Mouse (Mus musculus) brown adipose tissue, adult 24 weeks (tissue): ENCODE measurements around the gene Spg11. TPM values are rescaled to one million over a fixed set of nuclear protein-coding genes. Genes with fewer than 3 reads are reported as not detected.

Experiments used
- H3K27ac ChIP-seq: fragments of 200-500 bp; replicated peaks from 2 replicates; pipeline ENCODE4 v1.5.1; 2012; ENCODE audit warnings: low read depth, mild to moderate bottlenecking, low read length
- H3K4me1 ChIP-seq: fragments of 200-500 bp; 2 replicates; pipeline ENCODE4 v1.6.1; 2012; ENCODE audit warnings: low read length, mixed read lengths; ENCODE audit not compliant: control insufficient read depth, insufficient read depth, insufficient read length
- H3K4me3 ChIP-seq: fragments of 200-500 bp; 2 replicates; pipeline ENCODE4 v1.5.1; 2012; ENCODE audit warnings: low read depth, mild to moderate bottlenecking, low read length, moderate library complexity; ENCODE audit not compliant: insufficient read depth
- polyA plus RNA-seq: library from polyadenylated mRNA; stranded (reverse); fragments of >200 nt; gene quantifications from 2 replicates; pipeline ENCODE4 v1.2.4, GENCODE M21; 2012; ENCODE audit not compliant: missing spikeins, insufficient read depth, insufficient read length

The Spg11 gene
- polyA plus RNA-seq, 1 experiment, result 7.8 TPM

DNA sequence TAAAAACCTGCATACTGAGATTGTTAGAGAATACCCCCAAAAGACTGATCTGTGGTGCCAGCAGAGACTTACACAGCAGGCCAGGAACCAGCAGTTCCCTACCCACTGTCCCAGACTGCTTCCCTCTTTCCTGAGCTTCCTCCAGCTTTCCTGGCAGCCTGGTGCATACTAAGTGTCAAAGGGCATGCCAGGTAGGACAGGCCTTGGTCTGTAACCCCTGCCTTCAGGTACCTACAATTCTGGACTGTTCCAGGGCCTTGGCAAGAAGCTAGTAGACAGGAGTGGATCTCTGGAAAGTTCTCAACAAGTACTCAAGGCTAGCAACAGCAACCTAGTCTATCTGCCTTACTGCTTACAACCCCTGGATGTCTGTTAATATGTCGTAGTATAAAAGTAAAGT is 33.0 kb upstream of the Spg11 start:
- Histone ChIP-seq H3K4me1 (peaks cover 9% of the 10 kb centered on the region), H3K4me3 (peak overlapping the region; percentile 86), H3K27ac (no peak overlapping the region)

DNA sequence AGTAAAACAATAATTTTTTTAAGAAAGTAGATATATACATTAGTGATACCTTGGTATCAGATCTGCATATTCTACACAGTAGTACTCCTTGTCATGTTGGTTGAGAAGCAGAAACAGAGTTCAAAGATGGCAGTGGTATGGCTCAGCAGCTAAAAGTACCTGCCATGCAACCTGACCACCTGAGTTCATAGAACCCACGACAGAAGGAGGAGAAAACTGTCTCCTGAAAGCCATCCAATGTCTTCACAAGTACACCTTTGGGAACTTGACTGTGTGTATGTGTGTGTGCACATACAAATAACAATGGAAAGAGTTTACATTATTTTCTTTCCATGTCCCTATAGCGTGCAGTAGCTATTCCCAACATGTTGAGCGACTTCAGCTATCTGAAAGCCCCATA is 31.5 kb upstream of the Spg11 start:
- peak overlapping the region; percentile 86 for H3K4me3 ChIP-seq

GRCm38 (mm10) chr2:122149316-122149715 is 31.1 kb upstream of the Spg11 start:
- Histone ChIP-seq H3K27ac (0 out of 2 replicates have a peak overlapping the region, but pooled peaks have one; percentile 96), H3K4me3 (peak overlapping the region; percentile 86)

More for the DNA sequence above, 31.5 kb upstream of the Spg11 start:
- peaks cover 9% of the 10 kb centered on the region for H3K4me1 ChIP-seq
- H3K27ac ChIP-seq, result no peak overlapping the region

GRCm38 (mm10) chr2:122148242-122148917 is 30.2 kb upstream of the Spg11 start:
- Histone ChIP-seq H3K4me1 (peaks cover 9% of the 10 kb centered on the region), H3K4me3 (peak overlapping the region; percentile 86), H3K27ac (peak overlapping the region; percentile 96)

More at GRCm38 (mm10) chr2:122149316-122149715, 31.1 kb upstream of the Spg11 start:
- peaks cover 9% of the 10 kb centered on the region for H3K4me1 ChIP-seq

DNA sequence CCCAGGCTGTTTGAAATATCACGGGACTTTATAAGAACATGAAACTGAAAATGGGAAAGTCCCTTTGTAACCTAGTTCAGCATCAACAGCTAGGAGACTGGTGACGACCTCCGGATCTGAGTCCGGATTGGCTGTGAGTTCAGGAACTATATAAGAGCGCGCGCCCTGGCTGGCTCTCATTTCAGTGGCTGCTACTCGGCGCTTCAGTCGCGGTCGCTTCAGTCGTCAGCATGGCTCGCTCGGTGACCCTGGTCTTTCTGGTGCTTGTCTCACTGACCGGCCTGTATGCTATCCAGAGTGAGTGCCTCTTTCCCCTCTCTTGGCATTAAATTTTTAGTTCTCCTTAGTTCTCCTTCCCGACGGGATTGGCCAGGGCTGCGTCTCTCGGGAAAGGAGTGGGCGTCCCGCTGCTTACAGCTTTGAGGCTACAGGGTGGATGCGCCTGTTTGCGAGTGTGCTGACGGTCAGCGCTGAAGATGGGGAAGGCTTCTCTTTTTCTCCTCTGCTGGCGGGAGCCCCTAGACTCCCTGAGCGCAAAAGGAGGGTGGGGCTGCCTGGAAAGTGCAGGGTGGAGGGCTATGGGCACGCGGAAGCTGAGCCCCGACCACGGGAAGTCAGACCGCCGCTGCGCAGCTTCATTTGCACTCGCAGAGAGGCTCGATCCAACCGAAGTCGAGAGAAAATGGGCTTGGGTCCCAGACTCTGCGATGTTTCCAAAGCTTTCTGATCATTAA is 29.5 kb upstream of the Spg11 start, which contains the start of gene B2m:
Gene B2m (plus strand): TSS at position 179 of the 734 bp plus-strand sequence.
- H3K27ac ChIP-seq, result peak within 1 kb of the TSS; percentile 96
- H3K4me3 ChIP-seq, result peak within 1 kb of the TSS; percentile 86
- peaks cover 11% of the 10 kb centered on the region for H3K4me1 ChIP-seq

DNA sequence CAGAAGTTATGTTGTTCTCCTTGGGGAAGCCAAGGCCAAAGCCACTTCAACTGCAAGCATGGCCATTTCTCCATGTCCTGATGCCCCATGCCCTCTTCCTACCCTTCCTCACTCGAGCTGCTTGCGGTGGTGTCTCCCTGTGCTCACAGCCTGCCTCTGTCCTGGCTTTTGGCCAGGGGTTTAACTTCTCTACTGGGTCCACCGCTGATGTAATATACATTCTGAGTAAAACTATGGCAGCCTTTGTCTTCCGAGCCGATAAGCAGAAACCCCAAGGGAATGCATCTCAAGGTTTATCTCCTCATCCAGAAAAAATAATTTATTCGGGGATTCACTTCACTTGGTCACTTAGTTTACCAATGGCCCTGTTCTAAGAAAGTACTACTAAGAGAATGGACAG is 28.5 kb upstream of the Spg11 start:
- H3K4me1 ChIP-seq, result peaks cover 8% of the 10 kb centered on the region
- peak overlapping the region; percentile 87 for H3K27ac ChIP-seq
- H3K4me3 ChIP-seq, result peak overlapping the region; percentile 19

DNA sequence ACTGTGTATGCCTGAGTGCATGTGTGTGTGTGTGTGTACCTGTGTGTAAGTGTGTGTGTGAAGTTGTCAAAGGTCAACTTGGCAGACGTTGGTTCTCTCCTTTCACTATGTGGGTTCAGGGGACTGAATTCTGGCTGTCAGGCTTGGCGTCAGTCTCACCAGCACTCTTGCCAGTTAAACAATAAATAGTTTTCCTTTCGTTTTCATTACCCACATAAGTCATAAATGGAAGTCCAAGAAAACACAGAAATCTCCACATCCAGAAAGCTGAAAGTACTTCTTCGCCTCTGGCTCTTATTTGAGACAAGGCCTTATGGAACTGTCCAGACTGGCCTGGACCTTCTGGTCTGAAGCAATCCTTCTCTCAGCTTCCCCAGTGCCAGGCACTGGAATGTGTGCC is 27.6 kb upstream of the Spg11 start:
- Histone ChIP-seq H3K4me3 (peak overlapping the region; percentile 10; the same call in 1 of the 2 replicates), H3K4me1 (peaks cover 5% of the 10 kb centered on the region; the same call in 1 of the 2 replicates), H3K27ac (peak overlapping the region; percentile 63)

- Histone ChIP-seq H3K4me3 (no peak overlapping the region), H3K27ac (no peak overlapping the region), H3K4me1 (peaks cover 5% of the 10 kb centered on the region; the same call in 1 of the 2 replicates)
Measured at GRCm38 (mm10) chr2:122143111-122143510, 24.9 kb upstream of the Spg11 start.

DNA sequence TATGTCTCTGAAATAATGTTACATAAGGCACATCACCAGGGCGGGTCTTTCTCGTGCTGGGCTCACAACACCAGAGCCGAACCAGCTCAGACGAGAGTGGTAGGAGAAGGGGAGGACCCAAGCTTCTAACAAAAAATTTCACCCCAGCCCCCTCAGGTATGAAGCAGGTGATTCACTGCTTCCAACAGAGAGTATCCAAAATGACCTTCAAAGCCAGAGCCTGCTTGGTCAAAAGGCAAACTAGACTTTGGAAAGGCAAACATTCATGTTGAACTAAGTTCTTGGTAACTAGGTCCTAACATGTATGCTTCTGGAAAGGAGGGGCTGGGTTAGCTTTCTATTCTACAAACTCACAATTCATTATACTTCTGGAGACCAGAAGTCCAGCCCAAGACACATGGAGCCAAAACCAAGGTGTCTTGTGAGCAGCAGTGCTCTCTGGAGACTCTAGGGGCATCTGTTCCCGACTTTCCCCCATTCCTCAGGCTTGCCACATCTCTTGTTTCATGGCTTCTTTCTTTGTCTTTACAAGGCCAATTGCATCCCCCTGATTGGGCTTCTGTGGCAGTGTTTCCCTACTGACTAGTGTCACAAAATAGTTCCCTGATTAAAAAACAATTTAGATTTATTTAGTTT is 23.3 kb upstream of the Spg11 start:
- Histone ChIP-seq H3K27ac (no peak overlapping the region), H3K4me1 (peaks cover 2% of the 10 kb centered on the region; the same call in 1 of the 2 replicates), H3K4me3 (no peak overlapping the region)

GRCm38 (mm10) chr2:122140815-122141214 is 22.6 kb upstream of the Spg11 start:
- Histone ChIP-seq H3K27ac (no peak overlapping the region), H3K4me1 (0 out of 2 replicates have a peak, but pooled peaks cover 2% of the 10 kb centered on the region), H3K4me3 (no peak overlapping the region)

- Histone ChIP-seq H3K4me3 (no peak overlapping the region), H3K4me1 (no peaks in the 10 kb centered on the region), H3K27ac (no peak overlapping the region)
Measured at GRCm38 (mm10) chr2:122137839-122138465, 19.8 kb upstream of the Spg11 start.

DNA sequence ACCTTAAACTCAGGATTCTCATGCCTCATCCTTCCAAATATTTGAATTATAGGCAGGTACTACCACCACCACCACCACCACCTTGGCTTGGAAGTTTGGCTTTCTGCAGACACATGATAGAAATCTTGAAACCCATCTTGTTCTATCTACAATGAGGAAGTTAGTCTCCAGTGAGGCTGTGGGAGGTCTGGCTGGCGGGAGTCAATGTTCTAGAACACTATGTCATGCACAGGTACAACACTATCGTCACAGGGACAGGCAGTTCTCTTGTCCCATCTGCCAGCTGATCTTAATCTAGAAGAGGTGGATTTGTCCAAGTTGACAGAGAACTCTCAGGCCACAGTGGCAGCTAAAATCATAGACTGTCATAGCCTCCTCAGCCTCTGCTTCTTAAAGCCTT is 14.4 kb upstream of the Spg11 start:
- Histone ChIP-seq H3K4me3 (no peak overlapping the region), H3K4me1 (no peaks in the 10 kb centered on the region), H3K27ac (no peak overlapping the region)

DNA sequence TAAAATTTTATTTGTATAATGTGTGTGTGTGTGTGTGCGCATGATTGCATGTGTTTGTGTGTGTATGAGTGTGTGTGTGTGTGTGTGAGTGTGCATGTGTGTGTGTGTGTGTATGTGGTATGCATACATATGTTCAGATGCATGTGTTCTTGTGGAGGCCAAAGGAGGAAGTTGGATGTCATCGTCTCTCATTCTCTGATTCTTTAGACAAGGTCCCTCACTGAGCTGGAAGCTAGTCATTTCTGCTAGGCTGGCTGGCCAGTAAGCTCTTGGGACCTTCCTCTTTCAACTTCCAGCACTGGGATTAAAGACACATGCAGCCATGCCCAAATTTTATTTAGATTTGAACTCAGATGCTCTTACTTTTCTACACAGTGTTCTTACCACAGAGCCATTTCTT is 13.9 kb upstream of the Spg11 start:
- Histone ChIP-seq H3K4me1 (peaks cover 2% of the 10 kb centered on the region; the same call in 1 of the 2 replicates), H3K4me3 (no peak overlapping the region), H3K27ac (no peak overlapping the region)

DNA sequence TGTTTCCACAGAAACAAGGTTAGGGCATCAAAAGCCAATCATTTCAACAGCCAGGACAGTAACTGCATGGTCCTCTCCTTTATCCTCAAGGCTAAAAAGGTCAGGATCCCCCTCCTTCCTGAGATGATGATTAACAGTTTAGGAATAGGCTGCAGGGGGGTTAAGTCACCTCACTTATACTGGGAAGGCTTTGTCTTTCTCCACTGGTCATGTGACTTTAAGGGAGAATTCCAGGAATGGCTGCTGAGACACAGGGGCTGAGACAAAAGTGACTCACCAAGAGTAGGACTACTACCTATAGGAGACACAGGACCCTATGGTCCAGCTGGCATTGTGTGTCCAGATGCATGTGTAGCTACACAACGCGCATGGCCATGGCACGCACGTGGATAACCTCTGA is 9.4 kb upstream of the Spg11 start:
- H3K27ac ChIP-seq, result no peak overlapping the region
- H3K4me3 ChIP-seq, result no peak overlapping the region
- H3K4me1 ChIP-seq, result peaks cover 8% of the 10 kb centered on the region
